Mouse (Mus musculus) forebrain, embryonic 11.5 days (tissue): ENCODE data around the gene Scgb2b26. TPM values are rescaled to one million over a fixed set of nuclear protein-coding genes. Genes with fewer than 3 reads are reported as not detected.
"Not testable (repeated sequence)": the region's sequence is repeated elsewhere in the genome, so short reads cannot be mapped to it uniquely, and the experiment has no call there.

Experiments
- ATAC-seq: fragments of 200-750 bp; cut with Nextera tagmentation; replicated peaks from 2 replicates; pipeline ENCODE4 v1.8.0; 2017; ENCODE audit warnings: moderate TSS enrichment; ENCODE audit not compliant: low FRiP score
- DNase-seq: peaks from one replicate; pipeline ENCODE4 v3.0.0-alpha.2; 2017; ENCODE audit warnings: low spot score
- H3K27ac ChIP-seq: fragments of 300-500 bp; sonication (generic); 2 replicates; pipeline ENCODE4 v1.5.1; 2014; ENCODE audit warnings: low read depth, low read length
- H3K27me3 ChIP-seq: fragments of 300-500 bp; sonication (generic); 2 replicates; pipeline ENCODE4 v1.6.1; 2014; ENCODE audit warnings: mild to moderate bottlenecking, low read length, mixed read lengths; ENCODE audit not compliant: control insufficient read depth, insufficient read depth
- H3K36me3 ChIP-seq: fragments of 300-500 bp; sonication (generic); 2 replicates; pipeline ENCODE4 v1.6.1; 2014; ENCODE audit warnings: mild to moderate bottlenecking, low read length, moderate library complexity, mixed read lengths; ENCODE audit not compliant: control insufficient read depth, insufficient read depth
- H3K4me1 ChIP-seq: fragments of 300-500 bp; sonication (generic); replicated peaks from 2 replicates; pipeline ENCODE4 v1.6.1; 2014; ENCODE audit warnings: low read length, mixed read lengths; ENCODE audit not compliant: control insufficient read depth, insufficient read depth
- H3K4me2 ChIP-seq: fragments of 300-500 bp; sonication (generic); 2 replicates; pipeline ENCODE4 v1.6.1; 2014; ENCODE audit warnings: low read depth, mild to moderate bottlenecking, low read length, moderate library complexity, mixed read lengths; ENCODE audit not compliant: severe bottlenecking
- H3K4me3 ChIP-seq: fragments of 300-500 bp; sonication (generic); 2 replicates; pipeline ENCODE4 v1.5.1; 2014; ENCODE audit warnings: low read depth, low read length
- H3K9ac ChIP-seq: fragments of 300-500 bp; sonication (generic); 2 replicates; pipeline ENCODE4 v1.6.1; 2014; ENCODE audit warnings: low read length
- H3K9me3 ChIP-seq: fragments of 300-500 bp; sonication (generic); 2 replicates; pipeline ENCODE4 v1.6.1; 2016; ENCODE audit warnings: low read length, mixed read lengths; ENCODE audit not compliant: control insufficient read depth
- WGBS: fragments of 180-500 bp; shearing (Covaris S2); extraction: QIAGEN DNeasy Blood & Tissue Kit; methylation state at CpG from one replicate; pipeline ENCODE4 v1.1.7; 2014; 5-methylcytosine and 5-hydroxymethylcytosine counted together
- polyA plus RNA-seq: library from polyadenylated mRNA; unstranded; fragments of >200 nt; fragmentation: Nextera tagmentation; extraction: Ambion mirVana; gene quantifications from 2 replicates; pipeline ENCODE4 v1.2.1, GENCODE M21; 2014

The Scgb2b26 gene
- polyA plus RNA-seq = not detected in 2 replicates

GRCm38 (mm10) chr7:33944940-33945339 lies at the start of gene Scgb2b26:
Gene Scgb2b26, minus strand, starts transcription at chr7:33945040.
- Histone ChIP-seq H3K9ac (no peak within 1 kb of the TSS), H3K4me2 (no peak within 1 kb of the TSS), H3K9me3 (peaks cover 22% of the 10 kb centered on the region), H3K4me1 (no peaks in the 10 kb centered on the region), H3K4me3 (no peak within 1 kb of the TSS), H3K36me3 (no peaks in the 10 kb centered on the region), H3K27ac (no peak within 1 kb of the TSS), H3K27me3 (no peaks in the 10 kb centered on the region)
- no peak for DNase-seq
- WGBS = 77% methylated on average over 4 of the region's 4 CpGs
- ATAC-seq = no peak

- H3K36me3 ChIP-seq, ATAC-seq, H3K4me2 ChIP-seq, H3K27ac ChIP-seq, H3K4me3 ChIP-seq, H3K9me3 ChIP-seq, H3K4me1 ChIP-seq, H3K9ac ChIP-seq, DNase-seq, H3K27me3 ChIP-seq: not testable (repeated sequence)
- WGBS = 30% methylated on average over 8 of the region's 9 CpGs
Observed at GRCm38 (mm10) chr7:33982281-33982680, 37.4 kb upstream of the Scgb2b26 start.

- Histone ChIP-seq H3K4me1 (no peaks in the 10 kb centered on the region), H3K4me2 (no peak overlapping the region), H3K9me3 (peaks cover 15% of the 10 kb centered on the region), H3K36me3 (no peaks in the 10 kb centered on the region), H3K4me3 (no peak overlapping the region), H3K27me3 (no peaks in the 10 kb centered on the region), H3K9ac (no peak overlapping the region), H3K27ac (no peak overlapping the region)
- ATAC-seq (no peak), DNase-seq (no peak)
Observed at GRCm38 (mm10) chr7:33902982-33903381, 41.9 kb downstream of the Scgb2b26 start.

GRCm38 (mm10) chr7:33900803-33901202 lies 44.0 kb downstream of the Scgb2b26 start:
- Histone ChIP-seq H3K9me3 (peaks cover 22% of the 10 kb centered on the region), H3K4me3 (no peak overlapping the region), H3K4me1 (no peaks in the 10 kb centered on the region), H3K36me3 (no peaks in the 10 kb centered on the region), H3K27me3 (no peaks in the 10 kb centered on the region), H3K27ac (no peak overlapping the region), H3K4me2 (no peak overlapping the region), H3K9ac (no peak overlapping the region)
- no peak for ATAC-seq
- 79% methylated on average over 2 of the region's 2 CpGs for WGBS
- DNase-seq = no peak

GRCm38 (mm10) chr7:33900007-33900406 lies 44.8 kb downstream of the Scgb2b26 start:
- WGBS = 64% methylated on average over 2 of the region's 2 CpGs
- no peak overlapping the region for H3K27ac ChIP-seq

More at GRCm38 (mm10) chr7:33900007-33900406, 44.8 kb downstream of the Scgb2b26 start:
- no peaks in the 10 kb centered on the region for H3K36me3 ChIP-seq
- no peaks in the 10 kb centered on the region for H3K27me3 ChIP-seq
- ATAC-seq (no peak), DNase-seq (no peak)
- no peaks in the 10 kb centered on the region for H3K4me1 ChIP-seq
- H3K9ac ChIP-seq = no peak overlapping the region
- H3K4me3 ChIP-seq = no peak overlapping the region
- H3K9me3 ChIP-seq = peaks cover 22% of the 10 kb centered on the region
- H3K4me2 ChIP-seq = no peak overlapping the region

Other genes with a start within 250 kb of the Scgb2b26 start
- gene Scgb2b24, start 205.7 kb downstream of the Scgb2b26 start, polyA plus RNA-seq = not detected in 2 replicates
- gene Scgb1b24, start 201.2 kb downstream of the Scgb2b26 start, polyA plus RNA-seq = not detected in 2 replicates
- gene Scgb2b27, start 68.9 kb upstream of the Scgb2b26 start, polyA plus RNA-seq = not detected in 2 replicates
- not detected in 2 replicates for gene Scgb1b27, start 76.4 kb upstream of the Scgb2b26 start, polyA plus RNA-seq
- not detected in 2 replicates for gene Scgb1b30, start 150.4 kb upstream of the Scgb2b26 start, polyA plus RNA-seq
- gene Wtip, start 188.2 kb upstream of the Scgb2b26 start, polyA plus RNA-seq = 3.9 and 5.7 TPM in 2 replicates
- gene Uba2, start 224.6 kb upstream of the Scgb2b26 start, polyA plus RNA-seq = 270 and 276 TPM in 2 replicates